Mouse (Mus musculus): ENCODE data around the gene Psmd1. TPM values are rescaled to one million over a fixed set of nuclear protein-coding genes. Genes with fewer than 3 reads are reported as not detected.

Psmd1 gene
- polyA plus RNA-seq, 1 experiment from 2014 or later: 128 TPM

DNA sequence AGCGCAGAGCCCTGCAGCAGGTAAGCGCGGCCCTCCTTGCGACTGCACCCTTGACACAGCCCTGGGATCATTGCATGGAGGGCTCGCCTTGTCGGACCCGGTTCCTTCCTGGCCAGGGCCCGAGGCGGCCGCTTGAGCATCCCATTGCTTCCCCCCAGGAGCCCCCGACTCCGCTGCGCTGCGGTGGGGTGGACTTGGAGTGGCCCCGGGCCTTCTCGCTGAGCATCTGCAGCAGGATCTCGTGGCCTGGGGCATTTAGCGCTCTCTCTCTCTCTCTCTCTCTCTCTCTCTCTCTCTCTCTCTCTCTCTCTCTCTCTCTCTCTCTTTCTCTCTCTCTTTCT, 90.6 kb downstream of the Psmd1 start:
- DNase-seq (ENCODE audit: low spot score): no peak

GRCm38 (mm10) chr1:86156075-86156474, 91.9 kb downstream of the Psmd1 start:
- DNase-seq (ENCODE audit: low spot score): no peak

DNA sequence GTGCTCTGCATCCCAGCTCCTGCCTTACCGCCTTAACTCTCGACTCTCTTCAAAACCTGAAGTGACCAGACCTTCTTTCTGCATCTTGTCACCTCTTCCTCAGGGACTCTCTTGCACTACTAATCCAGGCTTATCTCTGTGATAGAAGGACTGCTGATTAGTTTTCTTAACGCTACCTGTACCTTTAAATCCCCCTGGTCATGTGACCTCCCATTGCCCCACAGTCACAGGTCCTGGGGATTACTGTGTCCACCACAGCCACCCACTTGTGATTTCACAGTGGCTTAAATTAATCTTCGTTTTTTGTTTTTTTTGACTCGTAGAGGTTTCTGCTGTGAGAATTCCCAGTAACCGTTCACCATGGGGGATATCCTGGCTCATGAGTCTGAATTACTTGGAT, 92.4 kb downstream of the Psmd1 start:
- DNase-seq (ENCODE audit: low spot score): no peak

- DNase-seq (ENCODE audit: low spot score): no peak
These were observed 95.9 kb downstream of the Psmd1 start for GRCm38 (mm10) chr1:86160059-86160458.

DNA sequence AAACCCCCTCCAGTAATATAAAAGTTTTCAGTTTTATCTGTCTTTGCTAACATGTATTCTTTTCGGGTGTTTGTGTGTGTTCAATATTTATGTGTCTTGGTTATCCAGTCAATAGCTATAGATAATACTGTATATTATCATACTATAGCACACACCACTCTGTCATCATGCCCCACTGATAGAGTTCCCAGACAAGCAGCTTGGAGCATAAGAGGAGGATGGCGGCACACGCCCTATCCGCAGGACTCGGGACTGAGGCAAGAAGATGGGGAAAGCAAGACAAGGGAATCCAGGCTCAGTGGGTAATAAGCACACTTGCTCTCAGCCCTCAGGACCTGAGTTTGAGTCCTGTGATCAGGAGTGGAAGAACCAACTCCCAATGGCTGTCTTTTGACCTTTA, 96.3 kb downstream of the Psmd1 start:
- DNase-seq (ENCODE audit: low spot score): no peak

DNA sequence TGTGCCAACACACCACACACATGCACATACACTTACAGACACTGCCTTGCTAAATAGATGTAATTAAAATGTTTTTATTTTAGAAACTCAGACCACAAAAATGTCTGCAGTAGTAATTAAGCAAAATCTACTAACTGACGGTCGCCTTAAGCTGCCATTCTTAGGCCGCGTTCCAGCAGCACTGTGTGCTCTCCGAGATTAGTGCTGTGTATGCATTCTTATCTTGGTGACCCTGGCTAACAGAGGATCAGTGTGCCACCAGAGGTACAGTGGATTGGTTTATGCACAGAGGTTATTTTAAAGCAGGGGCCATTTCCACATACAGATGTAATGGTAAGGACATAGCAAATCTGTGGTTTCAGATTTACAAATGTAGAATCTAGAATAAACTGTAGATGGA, 96.9 kb downstream of the Psmd1 start:
- no peak for DNase-seq (ENCODE audit: low spot score)

- no peak for DNase-seq (ENCODE audit: low spot score)
These were observed 110.4 kb downstream of the Psmd1 start for GRCm38 (mm10) chr1:86174602-86175001.

GRCm38 (mm10) chr1:86176066-86176465, 111.9 kb downstream of the Psmd1 start:
- no peak for DNase-seq (ENCODE audit: low spot score)

GRCm38 (mm10) chr1:86178462-86179253, 114.5 kb downstream of the Psmd1 start:
- DNase-seq (ENCODE audit: low spot score): peak; percentile 86

GRCm38 (mm10) chr1:86182004-86182709, 118.0 kb downstream of the Psmd1 start:
- DNase-seq (ENCODE audit: low spot score): no peak

GRCm38 (mm10) chr1:86183577-86184263, 119.5 kb downstream of the Psmd1 start:
- no peak for DNase-seq (ENCODE audit: low spot score)

GRCm38 (mm10) chr1:86186762-86187161, 122.6 kb downstream of the Psmd1 start:
- DNase-seq (ENCODE audit: low spot score): no peak

DNA sequence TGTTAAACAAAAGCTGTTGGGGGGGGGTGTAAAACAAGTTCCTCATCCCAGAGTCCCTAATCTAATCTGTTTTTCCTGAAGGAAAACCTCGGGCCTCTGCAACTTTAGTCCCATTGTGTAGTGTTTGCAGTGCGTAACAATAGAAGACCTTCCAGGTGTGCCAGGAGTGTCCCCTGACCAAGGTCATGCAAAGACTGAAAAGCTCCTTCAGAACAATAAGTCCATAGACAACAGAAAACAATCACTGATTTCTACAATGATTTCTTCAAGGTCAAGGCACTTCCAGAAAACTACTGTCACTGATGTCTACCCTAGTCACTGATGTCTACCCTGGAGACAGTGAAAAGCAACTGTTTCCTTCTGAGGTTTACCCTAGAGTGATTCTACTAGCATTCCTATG, 123.7 kb downstream of the Psmd1 start:
- no peak for DNase-seq (ENCODE audit: low spot score)

GRCm38 (mm10) chr1:86188271-86188670, 124.1 kb downstream of the Psmd1 start:
- DNase-seq (ENCODE audit: low spot score): no peak

Other genes starting within 250 kb of the Psmd1 start
- gene Itm2c, start 170.1 kb upstream of the Psmd1 start, polyA plus RNA-seq (2015; fragmentation: Nextera tagmentation; extraction: Ambion mirVana): 178 and 184 TPM in 2 replicates
- 2.6 and 3.1 TPM in 2 replicates for gene 4933407L21Rik, start 135.9 kb upstream of the Psmd1 start, polyA plus RNA-seq (2015; fragmentation: Nextera tagmentation; extraction: Ambion mirVana)
- gene Gpr55, start 103.4 kb upstream of the Psmd1 start, polyA plus RNA-seq (2015; fragmentation: Nextera tagmentation; extraction: Ambion mirVana): 0.39 and 0.58 TPM in 2 replicates
- gene Spata3, start 47.6 kb upstream of the Psmd1 start, polyA plus RNA-seq (2015; fragmentation: Nextera tagmentation; extraction: Ambion mirVana): not detected in 2 replicates
- 0.14 and 0.15 TPM in 2 replicates for gene 2810459M11Rik, start 18.5 kb upstream of the Psmd1 start, polyA plus RNA-seq (2015; fragmentation: Nextera tagmentation; extraction: Ambion mirVana)
- 0.13 and 0.19 TPM in 2 replicates for gene Htr2b, start 47.6 kb downstream of the Psmd1 start, polyA plus RNA-seq (2015; fragmentation: Nextera tagmentation; extraction: Ambion mirVana)
- 0.34 and 0.45 TPM in 2 replicates for gene Gm21972, start 69.2 kb downstream of the Psmd1 start, polyA plus RNA-seq (2015; fragmentation: Nextera tagmentation; extraction: Ambion mirVana)
- 9.7 and 10.3 TPM in 2 replicates for gene Armc9, start 90.4 kb downstream of the Psmd1 start, polyA plus RNA-seq (2015; fragmentation: Nextera tagmentation; extraction: Ambion mirVana)
- 0.66 and 0.98 TPM in 2 replicates for gene B3gnt7, start 238.4 kb downstream of the Psmd1 start, polyA plus RNA-seq (2015; fragmentation: Nextera tagmentation; extraction: Ambion mirVana)